Mouse (Mus musculus): ENCODE measurements around the gene Gm47955.
"Not testable (repeated sequence)": the region's sequence is repeated elsewhere in the genome, so short reads cannot be mapped to it uniquely, and the experiment has no call there.

Gene Gm47955

GRCm38 (mm10) chr1:82993947-82994346 is 33.9 kb downstream of the Gm47955 start:
- no peak for DNase-seq

- not testable (repeated sequence) for DNase-seq
Observed at GRCm38 (mm10) chr1:83000306-83000705, 40.2 kb downstream of the Gm47955 start, which contains the start of gene Gm47959. TSS of gene Gm47959 (plus strand) at chr1:83000548.

- no peak for DNase-seq
Observed at GRCm38 (mm10) chr1:83006218-83007179, 46.4 kb downstream of the Gm47955 start.

GRCm38 (mm10) chr1:83007471-83007870 is 47.4 kb downstream of the Gm47955 start:
- DNase-seq: no peak

Measured in kidney, adult 18-20 months (tissue).